Mouse (Mus musculus): ENCODE measurements at regions not wholly inside any gene's neighbourhood (a gene's known extent, or its start where the extent isn't known, plus 50 kb on each side); places are given as distances from the start of the nearest gene placed in this dataset.

DNA sequence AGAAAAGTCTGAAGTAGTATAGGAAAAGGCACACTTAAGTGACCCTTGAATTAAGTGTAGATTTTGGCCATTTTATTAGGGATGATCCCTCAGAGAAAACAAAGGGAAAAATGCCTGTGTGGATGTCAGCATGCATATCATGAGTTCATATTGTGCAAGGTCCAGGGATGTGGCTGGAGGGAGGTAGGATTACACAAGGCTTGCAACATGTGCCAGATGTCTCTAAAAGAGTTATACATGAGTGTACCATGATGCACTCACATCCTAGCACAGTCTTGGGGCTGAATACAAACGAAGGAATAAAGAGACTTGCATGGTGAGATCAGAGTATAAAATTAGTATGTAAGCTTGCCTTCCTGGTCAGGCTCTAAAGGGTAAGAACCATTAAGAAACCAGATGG, 233.7 kb upstream of the Ldb2 start:
- TF ChIP-seq POLR2A (IDR thresholded peaks at IDR 0.05; ENCODE audit: extremely low read depth, insufficient read depth, low read length): no peak
- TF ChIP-seq CTCF (IDR thresholded peaks at IDR 0.05; ENCODE audit: low read depth, low read length): no peak

Measured in liver, adult 2 months (tissue).